Mouse (Mus musculus): ENCODE results near the gene Oscar. TPM values are rescaled to one million over a fixed set of nuclear protein-coding genes. Genes with fewer than 3 reads are reported as not detected.

Oscar gene
- not detected in 2 replicates for total RNA-seq (2015; ENCODE audit: low replicate concordance)
- total RNA-seq (2017; ENCODE audit: low replicate concordance): not detected in 2 replicates

- ATAC-seq (replicated peaks; ENCODE audit: low FRiP score, poor library complexity, severe bottlenecking): no peak
These were observed at the start of gene Oscar for GRCm38 (mm10) chr7:3616057-3616388. Oscar (minus strand) TSS chr7:3616157.

DNA sequence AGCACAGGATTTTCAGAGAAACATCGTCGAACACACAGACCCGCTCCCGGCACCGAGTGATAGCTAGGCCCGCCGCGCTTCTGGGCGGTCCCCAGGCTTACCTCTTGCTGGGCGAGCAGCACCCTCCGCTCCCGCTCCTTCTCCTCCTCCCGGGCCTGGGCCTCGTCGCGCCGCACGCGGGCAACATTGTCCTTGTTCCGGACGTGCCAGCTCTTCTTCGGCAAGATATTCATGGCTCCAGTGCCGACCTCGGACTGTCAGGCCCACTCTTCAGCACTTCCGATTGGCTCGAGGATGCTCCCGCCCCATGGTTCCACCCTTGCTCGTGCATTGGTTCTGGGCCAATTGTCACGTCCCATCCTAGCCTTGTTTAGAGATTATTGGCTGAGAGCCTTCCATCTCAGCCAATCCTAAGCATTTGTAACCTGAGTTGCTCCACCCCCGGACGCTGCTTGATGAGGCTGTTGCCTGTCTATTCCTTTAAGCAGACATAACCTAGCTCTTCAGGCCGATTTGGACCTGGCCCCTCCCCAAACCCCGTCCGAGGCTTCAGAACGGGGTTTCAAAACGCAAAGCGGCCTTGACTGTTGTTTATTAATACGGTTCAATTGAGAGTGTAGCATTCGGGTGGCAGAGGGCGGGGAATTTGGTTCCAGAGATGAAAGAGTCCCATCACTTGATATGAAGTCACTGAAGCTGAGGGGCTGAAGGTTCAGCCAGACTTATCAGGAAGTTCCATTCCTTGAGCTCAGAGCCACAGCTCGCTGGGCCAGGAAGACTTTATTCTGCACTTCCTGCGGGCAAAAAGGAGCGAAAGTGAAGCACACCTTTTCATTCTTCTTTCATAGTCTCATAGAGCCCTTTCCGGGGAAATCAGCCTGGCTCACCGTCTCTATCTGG is 49.5 kb upstream of the Oscar start, which contains the start of gene Leng1:
Gene Leng1 (minus strand): TSS at position 626 of the 900 bp plus-strand sequence.
- peak; percentile 94 for ATAC-seq (replicated peaks; ENCODE audit: low FRiP score, poor library complexity, severe bottlenecking)

GRCm38 (mm10) chr7:3664524-3665214 is 48.7 kb upstream of the Oscar start:
- ATAC-seq (replicated peaks; ENCODE audit: low FRiP score, poor library complexity, severe bottlenecking): no peak

DNA sequence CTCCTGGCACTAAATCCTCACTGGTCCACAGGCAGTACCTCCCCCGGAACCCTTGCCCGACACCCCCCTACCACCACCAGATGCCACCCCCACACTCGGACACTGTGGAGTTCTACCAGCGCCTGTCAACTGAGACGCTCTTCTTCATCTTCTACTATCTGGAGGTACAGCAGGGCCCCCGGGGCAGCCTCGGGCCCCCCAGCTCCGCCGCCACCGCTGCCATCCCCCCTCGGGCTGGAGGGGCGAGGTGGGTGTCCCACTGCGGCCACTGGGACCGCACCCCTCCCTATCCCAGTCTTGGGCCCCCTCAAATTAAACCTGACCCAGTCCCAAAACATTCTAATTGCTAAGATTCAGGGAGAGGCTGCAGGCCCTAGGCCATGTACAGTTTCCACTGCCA is 42.6 kb upstream of the Oscar start:
- ATAC-seq (replicated peaks; ENCODE audit: low FRiP score, poor library complexity, severe bottlenecking): no peak

DNA sequence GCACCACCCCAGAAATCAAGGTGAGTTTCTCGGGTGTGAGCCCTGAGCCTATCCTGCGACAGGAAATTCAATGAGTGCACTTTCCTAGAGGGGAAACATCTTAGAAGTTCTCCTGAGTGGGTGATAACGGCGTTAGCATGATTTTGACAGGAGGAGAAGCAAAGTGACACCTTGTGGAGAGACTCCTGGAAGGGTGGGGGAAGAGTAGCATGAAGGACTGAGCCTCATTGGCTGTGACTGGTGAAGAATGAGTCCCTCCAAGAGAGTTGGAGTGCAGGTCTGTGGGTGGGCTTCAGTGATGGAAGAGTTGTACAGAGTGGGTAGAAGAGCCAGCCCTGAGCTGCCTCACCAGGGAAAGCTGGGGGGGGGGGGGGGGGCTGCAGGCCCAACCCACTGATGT is 41.0 kb upstream of the Oscar start:
- ATAC-seq (replicated peaks; ENCODE audit: low FRiP score, poor library complexity, severe bottlenecking): no peak

DNA sequence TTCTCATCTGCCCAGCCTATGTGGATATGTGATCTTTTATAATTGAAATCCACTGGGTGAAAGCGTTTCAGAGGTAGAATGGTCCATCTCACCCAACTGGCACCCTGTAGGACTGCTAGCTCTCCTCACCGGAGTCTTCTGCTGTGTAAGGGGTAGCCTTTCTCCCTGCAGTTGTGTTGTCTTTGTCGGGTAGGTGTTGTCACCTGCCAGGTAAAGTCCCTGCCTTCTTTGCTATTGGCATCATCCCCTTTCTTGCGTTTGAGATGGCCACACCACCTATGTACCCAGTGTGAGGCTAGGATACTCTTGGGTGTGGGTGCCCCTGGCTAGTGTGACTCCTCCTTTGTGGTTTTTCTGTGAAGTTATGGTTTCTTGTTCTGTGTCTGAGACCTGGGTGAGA is 30.7 kb upstream of the Oscar start:
- no peak for ATAC-seq (replicated peaks; ENCODE audit: low FRiP score, poor library complexity, severe bottlenecking)

GRCm38 (mm10) chr7:3646188-3646587 is 30.2 kb upstream of the Oscar start:
- ATAC-seq (replicated peaks; ENCODE audit: low FRiP score, poor library complexity, severe bottlenecking): no peak

DNA sequence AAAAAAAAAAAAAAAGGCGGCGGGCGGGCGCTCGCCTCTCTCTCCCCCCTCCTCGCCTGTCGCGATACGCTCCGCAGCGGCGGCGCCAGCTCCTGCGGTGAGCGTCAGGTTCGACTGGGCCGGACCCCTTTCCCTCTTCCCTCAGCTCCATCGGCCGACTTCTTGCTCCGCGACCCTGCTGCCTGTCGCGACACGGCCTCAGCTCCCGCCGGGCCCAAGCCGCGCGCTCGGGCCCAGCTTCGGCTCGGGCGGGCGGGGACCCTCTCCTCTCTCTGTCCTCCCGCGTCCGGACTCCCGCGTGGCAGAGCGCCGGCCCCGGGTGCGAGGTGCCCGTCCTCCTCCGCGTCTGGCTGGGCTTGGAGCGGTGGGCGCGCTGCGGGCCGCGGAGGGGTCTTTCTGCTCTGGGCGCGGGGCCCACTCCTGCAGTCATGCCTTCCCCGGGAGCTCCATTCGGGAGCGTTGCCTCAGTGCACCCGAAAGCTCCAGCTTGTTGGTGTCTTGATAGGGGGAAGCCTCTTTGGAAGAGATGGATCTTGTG is 29.6 kb upstream of the Oscar start:
- ATAC-seq (replicated peaks; ENCODE audit: low FRiP score, poor library complexity, severe bottlenecking): peak; percentile 26

- peak; percentile 92 for ATAC-seq (replicated peaks; ENCODE audit: low FRiP score, poor library complexity, severe bottlenecking)
These were observed 28.9 kb upstream of the Oscar start, which contains the start of gene Cnot3 for GRCm38 (mm10) chr7:3644672-3645487. Cnot3 (plus strand) TSS chr7:3645268.

DNA sequence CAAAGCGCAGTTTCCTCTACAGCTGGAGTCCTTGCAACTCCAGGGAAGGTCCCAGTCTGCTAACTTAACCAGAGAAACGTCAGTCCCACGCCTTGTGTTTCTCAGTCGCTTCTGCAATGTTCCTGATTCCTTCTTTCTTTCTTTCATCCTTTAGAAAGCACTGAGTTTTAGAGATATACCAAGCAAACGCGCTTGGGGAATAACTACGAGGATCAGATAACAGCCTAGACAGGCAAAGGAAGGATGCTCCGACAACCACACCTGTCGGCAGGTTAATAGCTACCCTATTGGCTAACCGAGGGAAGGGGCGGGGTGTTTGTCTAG is 28.4 kb upstream of the Oscar start:
- ATAC-seq (replicated peaks; ENCODE audit: low FRiP score, poor library complexity, severe bottlenecking): peak; percentile 2; the same call in 1 of the 2 replicates

GRCm38 (mm10) chr7:3643843-3644242 is 27.9 kb upstream of the Oscar start:
- no peak for ATAC-seq (replicated peaks; ENCODE audit: low FRiP score, poor library complexity, severe bottlenecking)

DNA sequence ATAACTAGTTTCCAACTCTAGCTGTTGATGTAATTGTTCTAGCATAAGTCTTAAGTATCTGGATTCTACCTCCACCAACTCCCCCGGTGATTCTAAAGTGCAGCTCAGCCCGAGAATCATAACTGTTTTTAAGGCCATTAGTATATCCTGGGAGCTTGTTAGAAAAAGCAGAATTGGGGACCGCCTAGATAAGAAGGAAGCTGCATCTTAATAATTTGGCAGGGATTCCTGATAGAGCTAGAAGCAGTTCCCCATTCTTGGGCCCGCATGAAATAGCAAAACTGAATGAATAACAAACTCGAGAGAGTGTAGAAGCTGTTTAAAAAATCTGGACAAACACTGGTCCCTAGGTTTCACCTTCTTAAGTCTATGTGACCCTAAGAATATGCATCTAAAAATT is 27.5 kb upstream of the Oscar start:
- no peak for ATAC-seq (replicated peaks; ENCODE audit: low FRiP score, poor library complexity, severe bottlenecking)

DNA sequence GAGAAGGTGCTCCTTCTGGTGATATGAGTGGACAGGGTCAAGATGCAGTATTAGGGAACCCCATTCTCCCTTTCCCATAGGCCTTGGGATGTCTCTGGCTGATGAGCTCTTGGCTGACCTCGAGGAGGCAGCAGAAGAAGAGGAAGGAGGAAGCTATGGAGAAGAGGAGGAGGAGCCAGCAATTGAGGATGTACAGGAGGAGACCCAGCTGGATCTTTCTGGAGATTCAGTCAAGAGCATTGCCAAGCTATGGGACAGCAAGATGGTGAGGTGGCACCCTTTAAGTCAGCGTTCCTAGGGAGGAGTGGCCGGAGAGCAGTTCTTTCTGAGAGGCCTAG is 14.5 kb upstream of the Oscar start:
- ATAC-seq (replicated peaks; ENCODE audit: low FRiP score, poor library complexity, severe bottlenecking): no peak

GRCm38 (mm10) chr7:3629543-3630477 is 13.9 kb upstream of the Oscar start, which contains the start of the genes Tfpt and Prpf31:
Tfpt (minus strand) TSS chr7:3629929.
Prpf31 (plus strand) TSS chr7:3629985.
- ATAC-seq (replicated peaks; ENCODE audit: low FRiP score, poor library complexity, severe bottlenecking): peak; percentile 92

DNA sequence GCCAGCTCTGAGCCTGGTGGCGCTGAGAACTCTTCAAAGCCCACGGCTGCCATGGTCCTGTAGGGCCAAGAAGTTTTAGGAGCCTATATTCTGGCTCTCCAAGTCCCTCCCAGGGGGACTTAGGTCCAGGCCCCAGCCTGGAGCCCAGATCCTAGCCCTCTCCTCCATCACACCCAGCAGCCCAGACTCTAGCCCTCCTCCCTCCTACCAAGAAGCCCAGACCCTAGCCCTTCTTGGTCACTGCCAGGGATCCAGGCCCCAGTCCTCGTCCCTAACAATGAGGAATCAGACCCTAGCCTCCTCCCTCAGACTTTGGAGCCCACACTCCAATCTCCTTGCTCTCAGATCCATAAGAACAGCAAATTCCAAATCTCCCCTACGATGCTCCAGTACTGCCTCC is 13.1 kb upstream of the Oscar start:
- ATAC-seq (replicated peaks; ENCODE audit: low FRiP score, poor library complexity, severe bottlenecking): peak; percentile 20

DNA sequence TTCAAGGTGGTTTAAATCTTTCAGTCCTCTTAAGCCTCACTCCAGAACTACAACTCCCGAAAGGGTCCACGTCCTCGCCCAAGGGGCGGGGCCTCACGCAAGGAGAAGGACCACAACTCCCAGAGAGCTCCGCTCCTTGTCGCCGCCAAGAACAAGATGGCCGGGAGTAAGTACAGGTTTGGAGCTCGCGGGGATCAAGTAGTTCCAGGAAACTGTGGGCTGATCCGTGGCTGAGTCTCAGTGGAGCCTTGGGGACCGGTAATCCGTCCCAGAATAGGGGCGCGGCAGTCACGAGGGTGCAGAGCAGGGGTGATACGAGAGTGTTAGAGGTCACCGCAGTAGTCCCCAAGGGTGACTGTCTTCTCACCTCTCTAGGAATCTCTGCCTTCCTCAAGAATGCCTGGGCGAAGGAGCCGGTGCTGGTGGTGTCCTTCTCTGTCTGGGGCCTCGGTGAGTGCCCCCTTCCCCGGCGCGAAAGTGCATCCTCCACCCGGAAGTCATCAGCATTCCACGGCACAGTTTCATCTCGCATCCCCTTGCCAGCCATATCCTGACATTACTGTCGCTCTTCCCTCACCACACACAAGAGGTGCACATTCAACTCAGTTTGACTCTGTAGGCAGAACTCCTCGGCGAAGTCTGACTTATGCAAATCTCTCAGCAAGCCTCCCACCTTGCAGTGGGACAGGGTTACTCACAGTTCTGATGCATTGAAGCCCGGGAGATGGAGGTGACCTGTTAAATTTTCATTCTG is 1.5 kb upstream of the Oscar start, which contains the start of gene Ndufa3:
Gene Ndufa3 (plus strand): TSS at position 132 of the 754 bp plus-strand sequence.
- peak; percentile 98 for ATAC-seq (replicated peaks; ENCODE audit: low FRiP score, poor library complexity, severe bottlenecking)

DNA sequence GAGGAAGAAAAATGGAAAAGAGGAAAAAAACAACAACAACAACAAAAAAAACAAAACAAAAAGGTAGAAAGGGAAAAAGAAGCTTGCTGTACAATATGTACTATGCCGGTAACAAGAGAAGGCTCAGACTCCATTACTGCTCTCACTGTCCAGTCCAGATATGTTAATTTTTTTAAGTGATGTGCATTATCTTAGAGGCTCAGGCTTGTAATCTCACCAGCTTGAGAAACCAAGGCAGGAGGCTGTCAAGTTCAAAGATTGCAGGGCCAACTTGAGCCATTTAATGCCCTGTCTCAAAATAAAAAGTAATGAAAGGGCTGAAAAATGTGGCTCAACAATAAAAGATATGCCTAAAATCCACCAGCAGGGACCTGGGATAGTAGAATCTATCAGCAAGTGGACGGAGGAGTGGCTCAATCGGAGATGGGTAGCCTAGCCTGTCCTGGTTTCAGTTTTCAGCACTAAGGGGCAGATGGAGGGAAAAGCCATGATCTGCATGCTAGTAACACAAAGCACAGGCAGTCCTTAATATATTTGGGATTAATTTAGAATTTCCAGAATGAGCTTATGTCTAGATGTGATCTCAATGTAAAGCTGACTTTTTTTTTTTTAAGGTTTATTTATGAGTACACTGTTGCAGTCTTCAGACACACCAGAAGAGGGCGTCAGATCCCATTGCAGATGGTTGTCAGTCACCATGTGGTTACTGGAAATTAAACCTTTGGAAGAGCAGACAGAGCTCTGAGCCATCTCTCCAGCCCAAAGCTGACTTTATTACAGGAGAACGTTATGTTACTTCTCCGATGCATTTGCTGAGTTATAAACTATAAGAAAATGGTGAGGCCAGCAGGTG is 658 bp upstream of the Oscar start:
- ATAC-seq (replicated peaks; ENCODE audit: low FRiP score, poor library complexity, severe bottlenecking): no peak
